Mouse (Mus musculus): ENCODE data around the gene AI597479.

GRCm38 (mm10) chr1:43112882-43113281, 14.4 kb downstream of the AI597479 start:
- no peak for TF ChIP-seq POLR2A (IDR thresholded peaks at IDR 0.05; ENCODE audit: extremely low read depth, insufficient read depth, low read length)
- TF ChIP-seq CTCF (IDR thresholded peaks at IDR 0.05; ENCODE audit: extremely low read depth, insufficient read depth, low read length), result peak; percentile 73
